Mouse (Mus musculus): ENCODE measurements around the gene Uimc1. TPM values are rescaled to one million over a fixed set of nuclear protein-coding genes. Genes with fewer than 3 reads are reported as not detected.

The Uimc1 gene
- polyA plus RNA-seq, 1 experiment from 2014 or later, result 29.1 TPM

DNA sequence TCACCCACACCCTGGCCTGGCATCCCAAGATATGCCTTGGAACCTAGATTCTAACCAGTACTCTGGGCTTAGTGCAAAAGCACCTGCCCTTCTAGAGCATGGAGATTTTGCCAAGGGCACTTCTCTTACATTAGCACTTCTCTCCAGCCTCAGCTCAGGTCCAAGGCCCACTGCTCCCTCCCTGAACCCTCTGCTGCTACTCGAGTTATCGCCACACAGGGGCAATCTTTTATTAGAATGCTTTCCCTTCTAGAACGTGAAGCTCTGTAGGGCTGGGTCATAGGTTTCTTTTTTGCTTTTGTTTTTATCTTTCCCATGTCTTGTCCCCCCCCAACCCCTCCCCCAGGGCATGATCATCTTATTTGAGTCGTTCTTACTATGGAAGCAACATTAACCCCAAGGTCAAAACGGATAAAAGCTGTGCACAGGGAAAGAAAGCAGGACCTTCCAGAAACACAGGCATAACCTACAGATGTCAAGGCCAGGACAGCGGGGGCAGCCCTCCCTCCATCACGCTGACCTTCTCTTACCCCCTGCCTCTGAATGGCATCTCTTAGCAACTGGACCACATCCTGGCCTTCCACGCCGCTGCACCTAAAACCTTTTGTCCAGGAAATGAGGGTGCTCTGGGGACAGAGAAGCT, 86.3 kb downstream of the Uimc1 start:
- no peaks in the 10 kb centered on the region for H3K27me3 ChIP-seq (ENCODE audit: control insufficient read depth, insufficient read depth, low read length)
- H3K4me1 ChIP-seq (ENCODE audit: control insufficient read depth, insufficient read depth, low read length), result no peaks in the 10 kb centered on the region
- no peak for ATAC-seq (ENCODE audit: insufficient number of reproducible peaks, insufficient read depth, low FRiP score, low read depth)
- H3K36me3 ChIP-seq (ENCODE audit: control insufficient read depth, insufficient read depth, low read length), result no peaks in the 10 kb centered on the region
- no peak overlapping the region for H3K4me3 ChIP-seq (ENCODE audit: low read depth, low read length)
- H3K4me2 ChIP-seq (replicated peaks; ENCODE audit: low read depth, low read length), result no peak overlapping the region
- H3K27ac ChIP-seq (ENCODE audit: low read length), result no peak overlapping the region
- H3K9ac ChIP-seq (replicated peaks; ENCODE audit: low read depth, low read length), result no peak overlapping the region
- no peaks in the 10 kb centered on the region for H3K9me3 ChIP-seq (ENCODE audit: control insufficient read depth, low read depth, low read length)
- WGBS, result 31% methylated on average over 9 of the region's 9 CpGs

DNA sequence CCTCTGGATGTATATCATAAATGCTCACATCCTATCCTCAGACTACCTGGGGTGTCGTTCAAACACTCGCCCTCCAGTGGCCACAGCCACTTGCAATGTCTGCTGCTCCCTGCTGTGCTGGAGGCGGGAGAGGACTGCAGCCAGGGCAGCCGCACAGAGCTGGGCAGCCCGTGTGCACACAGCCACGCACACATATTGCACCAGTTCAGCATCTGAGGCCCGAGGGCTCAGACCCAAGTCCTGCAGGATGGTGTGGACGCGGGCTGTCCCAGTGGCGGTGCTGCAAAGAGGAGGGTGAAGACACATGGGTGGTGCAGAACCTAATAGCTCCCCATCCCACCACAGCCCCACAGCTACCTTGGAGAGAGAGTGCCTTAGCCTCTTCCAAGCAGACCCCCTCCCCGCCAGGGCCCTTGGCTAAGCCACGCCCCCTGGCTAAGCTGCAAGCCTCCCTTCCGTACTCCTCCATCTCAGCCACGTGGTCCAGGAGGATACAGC, 88.1 kb downstream of the Uimc1 start:
- Histone ChIP-seq H3K9ac (replicated peaks; ENCODE audit: low read depth, low read length) (no peak overlapping the region), H3K27me3 (ENCODE audit: control insufficient read depth, insufficient read depth, low read length) (no peaks in the 10 kb centered on the region), H3K4me2 (replicated peaks; ENCODE audit: low read depth, low read length) (no peak overlapping the region), H3K9me3 (ENCODE audit: control insufficient read depth, low read depth, low read length) (no peaks in the 10 kb centered on the region), H3K36me3 (ENCODE audit: control insufficient read depth, insufficient read depth, low read length) (no peaks in the 10 kb centered on the region), H3K4me3 (ENCODE audit: low read depth, low read length) (no peak overlapping the region), H3K4me1 (ENCODE audit: control insufficient read depth, insufficient read depth, low read length) (no peaks in the 10 kb centered on the region), H3K27ac (ENCODE audit: low read length) (no peak overlapping the region)
- no peak for ATAC-seq (ENCODE audit: insufficient number of reproducible peaks, insufficient read depth, low FRiP score, low read depth)
- 5% methylated on average over 14 of the region's 14 CpGs for WGBS

DNA sequence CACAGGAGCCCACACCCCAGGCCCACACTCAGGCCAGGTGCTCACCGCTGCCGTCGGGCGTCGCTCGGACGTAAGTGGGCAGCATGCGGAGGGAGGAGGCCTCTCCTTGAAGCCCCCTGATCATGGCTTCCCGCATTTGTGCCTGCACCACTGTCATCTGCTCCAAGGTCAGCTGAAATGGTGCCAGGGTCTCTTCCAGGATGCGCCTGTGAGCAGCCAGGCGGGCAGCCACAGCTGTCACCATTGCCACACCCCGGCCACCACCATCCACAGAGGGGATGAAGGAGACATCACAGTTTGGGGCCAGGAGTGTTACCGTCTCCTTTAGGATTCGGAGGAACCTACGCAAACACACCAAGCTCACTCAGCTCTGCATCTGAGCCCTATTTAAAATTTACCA, 89.0 kb downstream of the Uimc1 start:
- Histone ChIP-seq H3K4me2 (replicated peaks; ENCODE audit: low read depth, low read length) (no peak overlapping the region), H3K4me1 (ENCODE audit: control insufficient read depth, insufficient read depth, low read length) (no peaks in the 10 kb centered on the region), H3K27ac (ENCODE audit: low read length) (no peak overlapping the region), H3K9ac (replicated peaks; ENCODE audit: low read depth, low read length) (no peak overlapping the region), H3K9me3 (ENCODE audit: control insufficient read depth, low read depth, low read length) (no peaks in the 10 kb centered on the region), H3K4me3 (ENCODE audit: low read depth, low read length) (no peak overlapping the region), H3K36me3 (ENCODE audit: control insufficient read depth, insufficient read depth, low read length) (no peaks in the 10 kb centered on the region), H3K27me3 (ENCODE audit: control insufficient read depth, insufficient read depth, low read length) (no peaks in the 10 kb centered on the region)
- ATAC-seq (ENCODE audit: insufficient number of reproducible peaks, insufficient read depth, low FRiP score, low read depth), result no peak
- WGBS, result 85% methylated on average over 15 of the region's 15 CpGs

DNA sequence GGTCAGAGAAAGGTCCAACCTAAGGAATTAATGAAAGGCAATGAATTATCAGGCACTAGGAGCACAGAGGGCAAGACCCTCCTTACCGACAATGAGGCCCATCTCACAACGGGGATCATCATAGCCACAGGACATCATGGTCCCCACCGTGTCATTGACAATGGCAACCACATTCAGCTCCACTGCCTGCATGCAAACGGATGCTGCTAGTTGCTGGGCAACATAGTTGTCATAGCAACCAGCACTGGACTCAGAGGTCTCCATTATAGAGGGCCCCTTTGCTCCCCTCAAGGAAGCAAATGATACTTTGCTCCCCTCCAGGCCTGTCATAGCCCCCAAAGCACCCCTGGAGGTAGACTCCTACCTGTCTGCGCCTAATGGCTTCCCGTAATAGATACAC, 91.5 kb downstream of the Uimc1 start:
- no peak overlapping the region for H3K4me3 ChIP-seq (ENCODE audit: low read depth, low read length)
- no peak overlapping the region for H3K27ac ChIP-seq (ENCODE audit: low read length)
- WGBS, result 79% methylated on average over 6 of the region's 6 CpGs
- H3K9ac ChIP-seq (replicated peaks; ENCODE audit: low read depth, low read length), result no peak overlapping the region
- 0 out of 2 replicates have a peak, but pooled peaks cover 5% of the 10 kb centered on the region for H3K4me1 ChIP-seq (ENCODE audit: control insufficient read depth, insufficient read depth, low read length)
- H3K27me3 ChIP-seq (ENCODE audit: control insufficient read depth, insufficient read depth, low read length), result no peaks in the 10 kb centered on the region
- H3K9me3 ChIP-seq (ENCODE audit: control insufficient read depth, low read depth, low read length), result no peaks in the 10 kb centered on the region
- no peaks in the 10 kb centered on the region for H3K36me3 ChIP-seq (ENCODE audit: control insufficient read depth, insufficient read depth, low read length)
- no peak overlapping the region for H3K4me2 ChIP-seq (replicated peaks; ENCODE audit: low read depth, low read length)
- no peak for ATAC-seq (ENCODE audit: insufficient number of reproducible peaks, insufficient read depth, low FRiP score, low read depth)

DNA sequence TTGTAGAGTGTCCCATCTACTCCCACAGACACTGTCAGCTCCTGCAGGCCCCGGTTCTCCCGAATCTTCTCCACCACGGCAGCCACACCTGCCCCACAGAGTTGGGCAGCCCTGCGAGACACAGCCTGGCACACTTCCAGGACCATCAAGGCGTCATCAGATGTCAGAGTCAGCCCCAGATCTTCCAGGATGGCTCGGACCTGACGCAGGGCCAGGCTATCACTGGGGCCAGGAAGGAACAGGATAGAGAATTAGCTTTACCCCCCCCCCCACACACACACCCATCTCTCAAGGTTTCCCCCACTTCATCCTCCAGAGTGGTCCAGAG, 93.7 kb downstream of the Uimc1 start:
- H3K9me3 ChIP-seq (ENCODE audit: control insufficient read depth, low read depth, low read length), result no peaks in the 10 kb centered on the region
- WGBS, result 77% methylated on average over 7 of the region's 7 CpGs
- H3K4me3 ChIP-seq (ENCODE audit: low read depth, low read length), result no peak overlapping the region
- H3K27ac ChIP-seq (ENCODE audit: low read length), result no peak overlapping the region
- H3K9ac ChIP-seq (replicated peaks; ENCODE audit: low read depth, low read length), result no peak overlapping the region
- no peaks in the 10 kb centered on the region for H3K27me3 ChIP-seq (ENCODE audit: control insufficient read depth, insufficient read depth, low read length)
- H3K4me2 ChIP-seq (replicated peaks; ENCODE audit: low read depth, low read length), result no peak overlapping the region
- no peaks in the 10 kb centered on the region for H3K36me3 ChIP-seq (ENCODE audit: control insufficient read depth, insufficient read depth, low read length)
- no peak for ATAC-seq (ENCODE audit: insufficient number of reproducible peaks, insufficient read depth, low FRiP score, low read depth)
- H3K4me1 ChIP-seq (ENCODE audit: control insufficient read depth, insufficient read depth, low read length), result 0 out of 2 replicates have a peak, but pooled peaks cover 5% of the 10 kb centered on the region

DNA sequence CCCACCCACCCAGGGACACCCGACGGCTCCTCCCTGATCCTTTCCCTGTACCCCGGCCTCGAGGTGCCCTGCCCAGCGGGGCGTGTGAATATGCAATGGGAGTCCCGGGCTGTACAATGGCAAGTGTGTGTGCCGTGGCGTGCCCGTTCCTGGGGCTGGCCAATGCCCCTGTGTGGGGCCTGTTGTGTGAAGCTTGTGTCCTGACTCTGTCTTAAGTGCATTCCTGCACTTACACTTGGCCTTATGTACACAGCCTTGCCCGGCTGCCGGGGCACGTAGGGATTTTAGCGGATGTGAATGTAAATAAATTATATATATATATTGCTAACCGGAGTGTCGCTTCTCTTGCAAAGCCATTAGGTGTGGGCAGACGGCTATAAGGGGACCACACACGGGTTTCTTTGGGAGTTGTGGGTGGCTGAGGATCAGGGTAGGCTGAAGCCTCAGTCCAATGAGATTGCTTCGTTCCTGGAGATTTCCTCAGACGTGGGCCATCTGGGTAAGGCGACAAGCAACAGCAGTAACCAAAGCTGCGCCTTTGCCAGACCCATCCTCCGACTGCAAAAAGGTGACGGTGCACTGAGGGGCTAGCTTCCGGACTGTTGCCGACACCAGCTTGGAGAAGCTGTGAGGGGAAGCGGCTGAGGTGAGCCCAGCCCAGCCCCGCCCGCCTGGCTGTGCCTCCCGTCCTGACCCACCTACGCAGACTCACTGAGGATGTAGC, 94.2 kb downstream of the Uimc1 start:
- 38% methylated on average over 31 of the region's 31 CpGs for WGBS
- H3K4me1 ChIP-seq (ENCODE audit: control insufficient read depth, insufficient read depth, low read length), result 0 out of 2 replicates have a peak, but pooled peaks cover 5% of the 10 kb centered on the region
- H3K9ac ChIP-seq (replicated peaks; ENCODE audit: low read depth, low read length), result no peak overlapping the region
- H3K4me3 ChIP-seq (ENCODE audit: low read depth, low read length), result no peak overlapping the region
- H3K27ac ChIP-seq (ENCODE audit: low read length), result no peak overlapping the region
- no peaks in the 10 kb centered on the region for H3K36me3 ChIP-seq (ENCODE audit: control insufficient read depth, insufficient read depth, low read length)
- no peaks in the 10 kb centered on the region for H3K27me3 ChIP-seq (ENCODE audit: control insufficient read depth, insufficient read depth, low read length)
- H3K9me3 ChIP-seq (ENCODE audit: control insufficient read depth, low read depth, low read length), result no peaks in the 10 kb centered on the region
- H3K4me2 ChIP-seq (replicated peaks; ENCODE audit: low read depth, low read length), result no peak overlapping the region
- ATAC-seq (ENCODE audit: insufficient number of reproducible peaks, insufficient read depth, low FRiP score, low read depth), result no peak

DNA sequence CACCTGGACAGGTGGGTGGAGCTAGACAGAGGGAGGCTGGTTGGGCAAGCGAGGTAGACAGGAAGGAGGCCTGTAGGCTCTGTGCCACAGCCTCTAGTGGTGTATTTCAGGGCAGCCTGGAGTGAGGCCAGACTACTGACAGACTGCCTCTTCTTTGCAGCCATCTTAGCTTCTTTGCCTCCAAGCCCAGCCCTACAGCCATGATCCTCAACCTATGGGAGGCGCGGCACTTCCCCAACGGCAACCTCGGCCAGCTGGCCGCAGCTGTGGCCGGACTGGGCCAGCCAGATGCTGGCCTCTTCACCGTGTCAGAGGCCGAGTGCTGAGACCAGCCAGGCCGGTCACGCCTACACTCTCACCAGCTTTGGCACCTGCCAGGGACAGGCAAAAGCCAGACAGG, 95.5 kb downstream of the Uimc1 start:
- no peak overlapping the region for H3K9ac ChIP-seq (replicated peaks; ENCODE audit: low read depth, low read length)
- no peak overlapping the region for H3K4me3 ChIP-seq (ENCODE audit: low read depth, low read length)
- no peaks in the 10 kb centered on the region for H3K27me3 ChIP-seq (ENCODE audit: control insufficient read depth, insufficient read depth, low read length)
- 52% methylated on average over 11 of the region's 11 CpGs for WGBS
- no peak for ATAC-seq (ENCODE audit: insufficient number of reproducible peaks, insufficient read depth, low FRiP score, low read depth)
- H3K36me3 ChIP-seq (ENCODE audit: control insufficient read depth, insufficient read depth, low read length), result no peaks in the 10 kb centered on the region
- 0 out of 2 replicates have a peak, but pooled peaks cover 5% of the 10 kb centered on the region for H3K4me1 ChIP-seq (ENCODE audit: control insufficient read depth, insufficient read depth, low read length)
- no peaks in the 10 kb centered on the region for H3K9me3 ChIP-seq (ENCODE audit: control insufficient read depth, low read depth, low read length)
- H3K27ac ChIP-seq (ENCODE audit: low read length), result no peak overlapping the region
- H3K4me2 ChIP-seq (replicated peaks; ENCODE audit: low read depth, low read length), result no peak overlapping the region

DNA sequence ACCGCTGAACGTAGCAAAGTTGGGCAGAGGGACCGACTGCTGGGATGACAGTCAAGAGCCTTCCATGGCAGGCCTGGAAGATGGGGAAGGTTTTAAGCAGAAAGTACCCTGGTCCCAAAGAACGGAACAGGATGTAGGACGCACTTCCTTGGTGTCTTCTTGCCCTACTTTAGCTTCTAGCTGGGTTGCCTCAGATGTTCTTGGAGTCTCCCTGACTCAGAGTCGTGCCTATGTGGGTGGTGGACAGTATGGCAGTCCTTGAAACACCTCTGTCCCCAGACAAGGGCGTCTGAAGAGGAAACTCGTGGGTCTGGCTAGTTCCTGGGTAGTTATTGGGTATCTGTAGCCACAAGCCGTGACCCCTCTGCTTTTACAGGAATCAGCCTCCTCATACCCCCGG, 98.0 kb downstream of the Uimc1 start:
- no peak overlapping the region for H3K9ac ChIP-seq (replicated peaks; ENCODE audit: low read depth, low read length)
- ATAC-seq (ENCODE audit: insufficient number of reproducible peaks, insufficient read depth, low FRiP score, low read depth), result no peak
- WGBS, result 75% methylated on average over 10 of the region's 10 CpGs
- H3K27ac ChIP-seq (ENCODE audit: low read length), result no peak overlapping the region
- no peaks in the 10 kb centered on the region for H3K27me3 ChIP-seq (ENCODE audit: control insufficient read depth, insufficient read depth, low read length)
- H3K36me3 ChIP-seq (ENCODE audit: control insufficient read depth, insufficient read depth, low read length), result no peaks in the 10 kb centered on the region
- H3K4me1 ChIP-seq (ENCODE audit: control insufficient read depth, insufficient read depth, low read length), result 0 out of 2 replicates have a peak, but pooled peaks cover 5% of the 10 kb centered on the region
- H3K4me2 ChIP-seq (replicated peaks; ENCODE audit: low read depth, low read length), result no peak overlapping the region
- H3K4me3 ChIP-seq (ENCODE audit: low read depth, low read length), result no peak overlapping the region
- H3K9me3 ChIP-seq (ENCODE audit: control insufficient read depth, low read depth, low read length), result no peaks in the 10 kb centered on the region

Data from stomach, embryonic 14.5 days (tissue).